Mouse (Mus musculus) gastrocnemius, postnatal 4 days (tissue): ENCODE data around the gene St6galnac5. TPM values are rescaled to one million over a fixed set of nuclear protein-coding genes. Genes with fewer than 3 reads are reported as not detected.
A peak's percentile ranks its signal among the peaks of the same experiment; 100 is the strongest.

Source experiments
- DNase-seq, 2 experiments: peaks; one replicate each; pipeline ENCODE4 v3.0.0; 2021 to 2022; ENCODE audit warnings: low spot score in 2 of 2, mixed read lengths in 2 of 2
- long read RNA-seq, 2 experiments: library from polyadenylated mRNA; stranded (forward); transcript quantifications; one replicate each; pipeline ENCODE4 v2.0.0; 2021
- total RNA-seq, 2 experiments: library from RNA; stranded (reverse); gene quantifications; 2 replicates each; pipeline ENCODE4 v1.2.3; 2021

The St6galnac5 gene
- total RNA-seq, result under 1 TPM; 0.25 to 0.31 TPM
- long read RNA-seq, experiment 1, result 0 reads
- long read RNA-seq, experiment 2, result 0 reads

- no peak for DNase-seq
Observed at GRCm38 (mm10) chr3:152981988-152982387, at the start of gene St6galnac5. St6galnac5 (minus strand) TSS chr3:152982246.

DNA sequence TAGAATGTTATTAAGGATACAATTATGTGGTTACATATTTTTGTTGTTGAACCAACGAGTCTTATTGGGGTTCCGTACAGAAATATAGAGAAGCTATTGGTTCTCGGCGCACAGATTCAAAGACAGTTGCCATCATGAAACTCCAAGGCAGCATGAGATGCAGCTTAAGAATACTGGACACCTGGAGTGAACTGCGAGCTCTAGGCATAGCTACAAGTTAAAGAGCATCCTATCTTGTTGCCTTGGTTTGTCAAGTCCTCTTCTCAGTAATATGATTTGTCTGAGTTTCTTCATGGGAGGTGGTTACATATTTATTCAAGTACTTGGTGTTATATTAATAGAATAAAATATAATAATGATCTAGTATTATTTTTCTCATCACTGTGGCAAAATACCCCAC, 48.7 kb upstream of the St6galnac5 start:
- no peak for DNase-seq

- DNase-seq, result no peak
Observed at GRCm38 (mm10) chr3:153024016-153024415, 42.0 kb upstream of the St6galnac5 start.

DNA sequence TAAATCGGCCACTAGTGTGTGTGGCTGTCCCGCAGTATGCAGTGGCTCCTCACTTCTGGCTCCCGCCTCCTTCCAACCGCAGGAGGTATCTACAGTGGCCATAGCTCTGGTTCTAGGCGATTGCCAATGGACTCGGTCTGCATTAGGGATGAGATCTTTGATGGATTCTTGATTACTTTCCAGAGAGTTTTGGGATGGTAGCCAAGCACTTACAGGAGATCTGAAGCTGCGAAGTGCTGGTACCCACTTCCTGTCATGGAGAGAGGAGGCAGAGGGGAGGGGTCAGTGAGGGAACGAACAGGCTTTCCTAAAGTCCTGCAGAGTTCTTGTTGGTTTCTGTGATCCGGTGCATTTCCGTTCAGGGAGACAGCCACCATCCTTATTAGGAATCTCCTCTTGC, 36.0 kb upstream of the St6galnac5 start:
- no peak for DNase-seq

DNA sequence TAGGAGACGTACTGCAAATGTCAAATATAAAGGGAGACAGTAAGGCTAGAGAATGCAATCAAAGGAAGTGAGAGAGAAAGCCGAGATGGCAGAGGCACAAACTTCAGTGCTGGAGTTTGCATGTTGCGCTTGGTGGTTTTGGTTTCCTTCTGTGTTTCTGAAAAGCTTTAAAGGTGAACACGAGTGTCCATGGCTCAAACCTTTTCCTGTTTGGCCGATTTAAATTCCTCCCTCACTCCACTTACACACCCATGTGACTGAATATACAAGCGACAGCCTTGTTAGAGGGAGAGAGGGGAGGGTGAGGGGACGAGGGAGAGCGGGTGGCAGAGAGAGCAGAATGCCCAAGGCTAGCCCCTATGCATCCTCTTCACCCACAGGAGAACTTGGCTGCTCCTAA, 34.3 kb upstream of the St6galnac5 start:
- DNase-seq, result no peak

GRCm38 (mm10) chr3:153006893-153007292, 24.8 kb upstream of the St6galnac5 start:
- DNase-seq, result no peak

- no peak for DNase-seq
Observed at GRCm38 (mm10) chr3:152998901-152999300, 16.9 kb upstream of the St6galnac5 start.

GRCm38 (mm10) chr3:152998106-152998505, 16.1 kb upstream of the St6galnac5 start:
- no peak for DNase-seq

DNA sequence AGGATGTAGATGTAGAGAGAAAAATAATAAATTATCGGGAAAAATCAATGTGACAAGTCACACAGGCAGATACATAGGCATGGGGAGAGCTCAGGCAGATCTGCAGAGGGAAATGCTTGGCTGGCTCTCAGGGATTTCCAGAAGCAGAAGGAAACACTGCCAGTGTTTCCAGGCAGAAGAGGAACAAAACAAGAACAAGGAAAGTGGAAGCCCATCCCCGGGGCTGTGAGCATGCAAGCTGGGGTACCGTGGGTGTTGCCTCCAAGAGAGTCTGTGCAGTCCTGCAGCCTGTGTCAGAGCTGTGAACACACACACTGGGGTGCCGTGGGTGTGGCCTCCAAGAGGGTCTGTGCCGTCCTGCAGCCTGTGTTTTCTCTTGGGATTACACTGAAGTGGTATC, 11.6 kb upstream of the St6galnac5 start:
- no peak for DNase-seq

GRCm38 (mm10) chr3:152990787-152991186, 8.7 kb upstream of the St6galnac5 start:
- DNase-seq, result no peak

- no peak for DNase-seq
Observed at GRCm38 (mm10) chr3:152980978-152981974, 770 bp downstream of the St6galnac5 start.

GRCm38 (mm10) chr3:152980431-152980830, 1.6 kb downstream of the St6galnac5 start:
- no peak for DNase-seq

GRCm38 (mm10) chr3:152979481-152980092, 2.5 kb downstream of the St6galnac5 start:
- no peak for DNase-seq

- DNase-seq, result no peak
Observed at GRCm38 (mm10) chr3:152971373-152971772, 10.7 kb downstream of the St6galnac5 start.

DNA sequence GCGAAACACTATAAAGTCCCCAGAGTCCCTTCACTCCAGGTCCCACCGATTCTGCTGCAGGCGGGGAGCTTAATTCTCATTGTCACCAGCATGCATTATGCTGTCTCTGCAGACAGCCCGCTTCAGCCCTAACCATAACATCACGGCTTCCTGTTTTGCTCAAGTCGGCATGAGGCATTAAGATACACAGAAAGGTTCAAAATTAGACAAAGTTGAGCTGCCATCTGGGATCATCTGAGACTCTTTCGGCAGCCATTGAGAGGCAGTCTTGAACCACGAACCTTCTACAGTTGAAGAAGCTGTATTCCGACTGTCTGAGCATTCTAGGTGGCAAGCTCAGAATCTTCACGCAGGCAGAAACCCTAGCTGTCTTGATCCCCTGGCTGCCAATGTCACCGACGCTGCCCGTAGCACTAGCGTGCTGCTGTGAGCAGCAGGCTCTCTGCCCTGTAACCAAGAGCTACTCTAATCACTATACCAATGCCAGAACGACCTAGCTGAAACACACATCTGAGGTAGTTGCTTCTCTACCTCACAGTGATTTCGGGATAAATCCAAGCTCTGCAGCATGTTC, 12.2 kb downstream of the St6galnac5 start:
- no peak for DNase-seq

DNA sequence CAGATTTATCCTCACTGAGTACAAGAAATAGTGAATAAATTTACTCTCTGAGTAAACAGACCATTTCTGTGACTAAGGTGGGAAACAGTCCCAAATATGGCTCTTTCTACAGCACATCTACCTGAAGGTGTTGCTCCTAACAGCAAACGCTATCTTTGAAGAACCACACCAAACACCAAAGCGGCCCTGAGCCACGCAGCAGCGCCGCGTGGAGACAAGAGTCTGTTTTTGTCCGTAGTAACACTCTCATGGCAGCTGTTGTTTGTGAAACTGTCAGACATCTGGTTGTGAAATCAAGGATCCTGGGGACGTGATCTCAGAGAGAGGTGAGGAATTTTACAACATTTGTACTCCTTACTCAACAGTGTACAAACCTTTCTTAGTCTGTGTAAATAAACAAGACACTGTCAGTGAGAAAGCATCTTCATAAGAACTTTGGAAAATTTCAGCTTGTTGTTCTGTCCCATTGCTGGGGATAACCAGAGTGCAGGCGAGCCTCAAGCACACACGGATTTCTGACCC, 20.1 kb downstream of the St6galnac5 start:
- no peak for DNase-seq

GRCm38 (mm10) chr3:152958358-152959150, 23.5 kb downstream of the St6galnac5 start:
- peak in 1 of 2 experiments; percentile 33 for DNase-seq

GRCm38 (mm10) chr3:152956771-152957170, 25.3 kb downstream of the St6galnac5 start:
- DNase-seq, result no peak

DNA sequence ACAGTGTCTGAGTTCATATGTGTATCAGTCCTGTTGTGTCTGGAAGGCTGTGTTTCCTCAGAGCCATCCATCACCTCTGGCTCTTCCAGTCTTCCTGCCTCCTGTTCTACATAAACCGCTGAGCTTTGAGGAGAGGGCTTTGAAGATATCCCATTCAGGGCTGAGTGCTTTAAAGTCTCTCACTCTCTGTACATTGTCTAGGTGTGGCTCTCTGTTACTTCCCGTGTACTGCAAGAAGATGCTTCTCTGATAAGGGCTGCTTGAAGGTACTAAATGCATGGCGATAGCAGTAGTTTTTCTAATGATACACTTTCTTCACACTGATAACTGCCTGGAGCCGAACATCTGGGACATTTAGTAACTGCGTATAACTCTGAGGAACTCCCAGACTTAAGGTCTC, 26.0 kb downstream of the St6galnac5 start:
- no peak for DNase-seq

DNA sequence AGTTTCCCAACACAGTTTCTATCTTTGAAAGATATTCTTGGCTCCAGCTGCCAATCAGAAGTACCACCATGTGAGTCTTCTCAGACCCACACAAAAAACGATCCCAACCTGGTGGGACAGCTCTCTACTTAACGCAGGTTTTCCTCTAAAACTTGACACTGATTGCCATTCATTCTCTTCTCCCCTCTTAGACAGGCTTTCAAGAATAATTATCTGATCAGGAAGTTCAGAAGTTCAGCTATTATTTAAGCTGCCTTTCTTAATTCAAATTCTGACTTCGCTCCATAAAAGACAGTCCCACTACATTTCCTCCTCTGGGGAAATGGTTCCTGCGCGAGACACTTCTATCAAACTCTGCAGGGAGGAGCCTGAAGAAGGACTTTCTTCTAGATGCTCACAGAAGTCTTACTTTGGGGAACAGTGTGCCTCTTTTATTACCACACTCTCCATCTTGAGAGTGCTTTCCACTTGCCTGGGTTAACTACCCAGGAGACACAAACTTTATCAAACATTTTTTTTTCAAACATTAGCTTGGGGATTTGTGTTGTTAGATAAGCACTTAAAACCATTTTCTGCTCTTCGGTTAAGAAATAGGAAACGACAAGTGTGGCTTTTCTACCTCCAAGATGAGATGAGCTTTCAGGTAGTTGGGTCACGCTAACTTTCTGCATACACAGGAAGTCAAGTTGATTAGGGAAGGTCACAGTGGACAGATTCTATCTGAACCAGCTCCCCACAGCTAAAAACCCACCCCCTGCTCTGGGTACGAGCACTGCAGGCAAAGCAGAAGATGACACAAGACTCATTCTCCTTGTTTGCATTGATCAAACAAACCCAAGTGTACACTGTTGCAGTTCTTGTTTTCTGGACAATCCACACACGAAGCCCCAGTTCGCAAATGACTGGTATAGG, 30.2 kb downstream of the St6galnac5 start:
- no peak for DNase-seq
